Mouse (Mus musculus): Measurements from ENCODE around the gene Ptp4a2.
"Not testable (repeated sequence)": the region's sequence is repeated elsewhere in the genome, so short reads cannot be mapped to it uniquely, and the experiment has no call there.

Gene Ptp4a2

DNA sequence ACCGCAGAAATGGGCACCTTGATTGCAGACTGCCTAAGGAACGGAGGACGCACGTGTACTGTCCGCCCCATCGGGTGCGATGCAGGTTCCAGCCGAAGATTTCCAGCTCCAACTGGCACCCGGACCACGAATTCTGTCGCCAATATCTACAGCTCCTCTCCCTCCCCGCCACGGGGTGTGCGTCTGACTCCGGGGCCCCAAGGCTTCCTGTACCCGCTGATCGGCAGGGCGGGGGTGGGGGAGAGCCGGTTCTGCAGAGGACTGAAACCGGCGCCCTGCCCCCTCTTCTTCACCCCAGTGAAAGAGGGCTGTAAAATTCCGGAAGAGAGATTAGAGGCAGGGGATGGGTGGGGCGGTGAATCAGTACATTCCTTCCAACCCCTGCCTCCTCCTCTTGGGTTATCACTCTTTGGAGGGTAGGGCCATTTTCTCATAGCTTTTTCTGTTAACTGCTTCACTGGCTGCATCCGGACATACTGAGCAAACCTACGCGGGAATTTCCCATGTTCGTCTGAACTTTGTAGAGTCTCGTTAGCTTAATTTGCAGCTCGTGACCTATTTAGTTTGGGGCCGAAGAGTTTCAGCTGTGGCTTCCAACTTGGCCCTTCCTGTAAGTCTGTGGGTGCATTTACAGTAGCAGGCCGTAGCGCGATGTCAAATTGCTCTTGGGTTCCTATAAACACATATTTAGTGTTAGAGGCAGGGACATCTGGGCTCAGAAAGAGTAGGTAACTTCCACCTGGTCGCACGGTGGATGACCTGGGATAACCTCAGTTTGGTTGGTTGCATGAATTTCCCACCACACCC is at the start of gene Ptp4a2:
Gene Ptp4a2 (plus strand): TSS at position 422 of the 807 bp plus-strand sequence.
- in situ Hi-C loops (cut with MseI, MboI), result no loop called here

DNA sequence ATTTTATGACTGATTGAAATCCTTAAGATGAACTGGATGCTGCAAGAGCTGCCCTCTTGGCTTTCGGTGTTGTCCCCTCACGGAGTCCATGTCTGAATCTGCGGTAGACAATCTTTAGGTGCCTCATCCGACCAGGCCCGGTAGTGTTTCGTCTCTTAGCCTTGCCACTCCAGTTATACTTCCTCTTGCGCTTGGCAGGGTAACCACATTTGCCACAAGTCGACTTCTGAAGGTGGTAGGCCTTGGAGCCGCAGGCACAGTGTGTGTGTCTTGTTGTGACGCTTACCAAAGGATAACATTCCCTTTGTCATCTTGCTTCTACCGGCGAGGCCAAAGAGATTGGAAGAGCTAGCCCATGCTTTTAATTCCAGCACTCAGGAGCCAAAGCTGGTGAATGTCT is 49.4 kb upstream of the Ptp4a2 start:
- in situ Hi-C loops (cut with MseI, MboI), result no loop called here

DNA sequence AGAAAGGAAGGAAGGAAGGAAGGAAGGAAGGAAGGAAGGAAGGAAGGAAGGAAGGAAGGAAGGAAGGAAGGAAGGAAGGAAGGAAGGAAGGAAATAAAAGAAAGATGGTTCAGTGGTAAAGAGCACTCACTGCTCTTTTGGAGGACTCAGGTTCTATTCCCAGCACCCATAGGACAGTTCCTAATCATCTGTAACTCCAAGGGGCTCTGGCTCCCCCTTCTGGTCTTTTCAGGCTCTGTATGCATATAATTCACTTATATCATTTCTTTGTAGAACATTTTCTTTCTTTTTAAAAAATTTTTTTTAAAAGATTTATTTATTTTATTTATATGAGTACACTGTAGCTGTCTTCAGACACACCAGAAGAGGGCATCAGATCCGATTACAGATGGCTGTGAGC is 48.5 kb upstream of the Ptp4a2 start:
- in situ Hi-C loops (cut with MseI, MboI), result not testable (repeated sequence)

DNA sequence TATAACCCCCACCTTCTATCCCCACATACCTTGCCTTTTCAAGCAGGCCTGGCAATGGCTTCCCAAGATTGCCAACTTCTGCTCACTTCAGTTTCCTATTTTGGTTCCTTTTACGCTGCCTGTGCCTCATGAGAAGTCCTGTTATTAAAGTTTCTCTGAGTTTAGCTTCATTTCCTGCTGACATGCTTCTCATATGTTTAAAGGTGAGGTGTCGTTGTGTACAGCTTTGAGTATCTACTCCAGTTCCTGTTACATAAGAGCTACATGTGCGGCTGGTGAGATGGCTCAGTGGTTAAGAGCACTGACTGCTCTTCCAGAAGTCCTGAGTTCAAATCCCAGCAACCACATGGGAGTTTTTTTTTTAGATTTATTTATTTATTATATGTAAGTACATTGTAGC is 45.7 kb upstream of the Ptp4a2 start:
- in situ Hi-C loops (cut with MseI, MboI), result no loop called here

DNA sequence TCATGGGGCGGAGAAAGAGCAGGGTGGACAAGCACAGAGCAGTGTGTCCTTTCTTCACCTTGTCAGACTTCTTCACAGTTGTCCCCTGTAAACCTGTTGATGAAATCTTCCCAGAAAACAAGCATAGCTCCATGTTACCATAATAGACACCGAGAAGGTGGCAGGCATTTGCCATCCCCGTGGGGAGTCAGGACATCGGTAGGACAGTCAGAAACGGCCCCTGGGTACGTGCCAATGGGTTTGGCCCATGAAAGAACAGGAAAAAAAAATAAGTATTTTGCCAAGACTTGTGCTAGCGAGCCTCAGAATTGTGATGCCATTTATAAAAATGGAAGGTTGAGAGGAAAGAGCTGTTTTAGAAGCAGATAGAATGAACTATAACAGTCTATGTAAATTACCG is 43.2 kb upstream of the Ptp4a2 start:
- in situ Hi-C loops (cut with MseI, MboI), result no loop called here

DNA sequence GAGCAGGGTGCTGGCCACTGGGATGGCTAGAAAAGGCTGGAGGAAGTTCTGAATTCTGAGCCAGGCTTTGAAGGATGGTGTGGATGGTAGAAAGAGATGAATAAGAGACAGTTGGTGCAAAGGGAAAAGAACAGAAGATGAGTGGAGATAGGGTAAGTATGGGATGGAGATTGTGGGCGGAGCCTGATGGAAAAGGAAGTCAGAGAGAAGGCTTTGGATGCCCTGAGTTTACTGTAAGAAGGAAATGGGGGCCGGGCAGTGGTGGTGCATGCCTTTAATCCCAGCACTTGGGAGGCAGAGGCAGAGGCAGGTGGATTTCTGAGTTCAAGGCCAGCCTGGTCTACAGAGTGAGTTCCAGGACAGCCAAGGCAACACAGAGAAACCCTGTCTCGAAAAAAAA is 42.3 kb upstream of the Ptp4a2 start:
- in situ Hi-C loops (cut with MseI, MboI), result not testable (repeated sequence)

DNA sequence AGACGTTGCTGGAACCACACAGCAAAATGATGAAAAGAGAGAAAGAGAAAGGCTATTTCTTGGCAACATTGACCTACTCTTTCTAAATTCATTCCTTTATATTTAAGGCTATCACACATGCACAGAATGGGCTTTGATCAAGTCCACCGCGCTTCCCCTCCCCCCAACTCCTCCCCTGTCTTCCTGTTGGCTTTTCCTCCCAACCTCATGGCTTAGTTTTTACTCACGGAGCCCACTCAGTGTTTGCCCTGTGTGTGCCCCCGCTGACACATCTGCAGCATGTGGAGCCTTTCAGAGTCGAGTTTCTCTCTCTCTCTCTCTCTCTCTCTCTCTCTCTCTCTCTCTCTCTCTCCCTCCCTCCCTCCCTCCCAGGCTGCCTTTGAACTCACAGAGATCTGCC is 40.4 kb upstream of the Ptp4a2 start:
- in situ Hi-C loops (cut with MseI, MboI), result no loop called here

DNA sequence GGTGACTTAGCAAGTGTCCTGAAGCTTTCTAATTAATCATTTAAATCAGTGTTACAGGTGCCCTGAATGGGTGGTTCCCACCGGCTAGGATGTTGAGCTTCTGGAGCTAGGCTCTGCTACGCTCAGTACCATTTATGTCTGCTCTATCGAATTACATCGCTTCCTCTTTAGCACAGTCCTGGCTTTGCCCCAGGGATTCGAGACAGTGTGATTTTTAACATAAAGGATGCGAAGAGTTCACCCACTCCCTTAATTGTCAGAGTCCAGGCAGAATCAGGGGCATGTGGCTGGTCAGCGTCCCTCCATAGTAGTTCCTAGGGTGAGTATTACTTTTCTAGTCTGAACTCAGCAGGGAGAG is 39.7 kb upstream of the Ptp4a2 start:
- in situ Hi-C loops (cut with MseI, MboI), result no loop called here

DNA sequence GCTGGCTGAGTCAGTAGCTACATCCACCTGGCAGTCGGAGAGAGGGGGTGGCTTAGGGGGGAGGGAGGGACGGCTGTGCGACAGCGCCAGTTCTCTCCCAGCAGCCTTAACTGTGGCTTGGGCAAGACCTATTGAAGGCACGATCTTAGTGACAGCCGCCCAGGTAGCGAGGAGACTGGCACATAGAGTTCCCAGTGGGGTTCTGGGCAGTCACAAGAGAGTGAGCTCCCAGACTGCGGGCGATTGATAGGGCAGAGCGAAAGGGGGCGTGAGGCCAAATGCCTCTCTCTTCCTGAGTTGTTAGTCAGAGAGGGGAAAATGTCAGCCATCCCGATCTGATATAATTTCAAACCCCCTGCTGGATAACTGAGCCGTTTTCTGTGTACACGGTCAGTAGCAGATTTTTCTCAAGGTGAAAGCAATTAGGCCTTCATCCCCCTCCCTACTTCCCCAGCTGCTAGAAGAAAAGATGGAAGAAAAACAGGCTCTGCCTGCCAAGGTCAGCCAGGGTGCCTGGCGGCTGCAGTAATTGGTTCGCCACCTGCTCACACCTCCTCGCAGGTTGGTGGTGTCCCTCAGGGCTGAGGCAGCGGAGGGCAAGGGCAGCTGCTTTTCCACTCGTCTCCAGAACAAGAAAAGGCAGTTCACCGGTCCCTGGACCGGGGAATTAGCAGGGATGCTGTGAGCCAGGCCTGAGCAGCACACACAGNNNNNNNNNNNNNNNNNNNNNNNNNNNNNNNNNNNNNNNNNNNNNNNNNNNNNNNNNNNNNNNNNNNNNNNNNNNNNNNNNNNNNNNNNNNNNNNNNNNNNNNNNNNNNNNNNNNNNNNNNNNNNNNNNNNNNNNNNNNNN is 39.1 kb upstream of the Ptp4a2 start:
- in situ Hi-C loops (cut with MseI, MboI), result no loop called here

DNA sequence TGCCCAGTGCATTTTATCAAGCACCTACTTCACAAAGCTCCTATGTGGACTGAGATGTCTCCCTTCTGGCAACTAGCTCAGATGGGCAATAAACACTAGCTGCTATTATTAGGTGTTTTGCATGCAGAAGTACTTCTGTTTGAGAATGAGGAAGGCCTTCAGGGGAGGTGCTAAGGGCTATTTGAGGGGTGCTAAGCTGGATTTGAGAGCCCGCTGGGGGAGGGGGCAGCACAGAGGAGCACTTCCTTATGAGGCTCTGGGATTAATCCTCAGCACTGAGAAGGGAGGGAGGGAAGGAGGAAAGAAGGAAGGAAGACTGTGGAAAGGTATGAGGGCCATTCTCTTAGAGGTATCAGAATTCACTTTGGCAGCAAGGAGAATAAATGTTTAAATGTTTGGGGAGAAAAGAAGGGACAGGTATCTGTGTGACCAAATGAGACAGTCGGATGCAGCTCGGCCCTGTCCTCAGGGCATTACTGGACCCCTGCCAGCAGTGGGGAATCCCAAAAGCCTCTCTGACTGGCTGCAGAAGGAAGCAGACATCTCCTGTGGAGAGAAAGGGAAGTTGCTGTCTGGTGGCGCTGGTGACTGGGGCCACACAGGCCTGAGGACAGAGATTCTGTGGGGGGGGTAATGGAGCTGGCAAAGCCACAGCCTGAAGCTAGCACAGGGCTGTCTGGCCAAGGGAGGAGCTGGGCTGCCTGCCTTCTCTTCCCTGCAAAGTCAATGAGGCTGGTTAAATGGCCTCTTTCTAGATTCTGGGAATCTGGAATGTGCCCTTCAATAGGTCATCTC is 28.9 kb upstream of the Ptp4a2 start:
- in situ Hi-C loops (cut with MseI, MboI), result loop anchor here in 1 of 2 experiments (5.0 kb wide), 1 partner anchor 145 kb away; the partner anchor contains the start of gene Spocd1

DNA sequence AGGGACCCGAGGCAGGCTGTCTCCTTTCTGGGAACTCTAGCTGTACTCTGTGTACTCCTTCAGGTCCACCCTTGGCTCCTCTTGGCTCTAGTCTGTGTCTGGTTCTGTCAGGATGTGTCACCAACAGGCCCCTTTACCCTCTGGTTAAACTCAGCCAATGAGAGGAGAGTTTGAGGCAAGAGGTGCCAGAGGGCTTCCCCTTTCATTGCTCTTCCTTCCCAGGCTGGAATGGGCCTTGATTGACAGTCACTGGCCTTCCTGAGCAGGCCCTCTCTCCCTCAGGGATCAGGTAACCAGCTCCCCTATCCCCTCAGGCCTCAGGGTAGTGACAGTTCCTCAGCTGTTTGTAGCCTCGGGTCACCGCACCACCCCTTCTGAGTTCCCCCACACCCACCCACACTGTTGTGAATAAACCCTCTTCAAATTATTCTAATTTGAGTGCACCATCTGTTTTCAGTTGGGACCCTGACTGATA is 28.1 kb upstream of the Ptp4a2 start:
- in situ Hi-C loops (cut with MseI, MboI), result loop anchor here in 1 of 2 experiments (5.0 kb wide), 1 partner anchor 144 kb away; the partner anchor contains the start of gene Spocd1

DNA sequence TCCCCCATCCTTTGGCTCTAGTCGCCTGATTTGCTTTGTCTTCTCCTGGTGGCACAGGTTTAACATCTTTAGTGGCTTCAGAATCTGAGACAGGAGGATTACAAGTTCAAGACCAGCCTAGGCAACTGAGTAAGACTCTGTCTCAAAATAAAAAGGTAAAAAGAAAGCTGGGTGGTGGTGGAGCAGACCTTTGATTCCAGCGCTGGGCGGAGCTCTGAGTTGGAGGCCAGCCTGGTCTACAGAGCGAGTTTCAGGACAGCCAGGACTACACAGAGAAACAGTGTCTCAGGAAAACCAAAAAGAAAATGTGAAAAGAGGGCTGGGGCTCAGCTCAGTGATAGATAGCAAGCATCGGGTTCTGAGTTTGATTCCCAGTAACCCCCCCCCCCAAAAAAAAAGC is 27.5 kb upstream of the Ptp4a2 start:
- in situ Hi-C loops (cut with MseI, MboI), result loop anchor here in 1 of 2 experiments (5.0 kb wide), 1 partner anchor 144 kb away; the partner anchor contains the start of gene Spocd1

DNA sequence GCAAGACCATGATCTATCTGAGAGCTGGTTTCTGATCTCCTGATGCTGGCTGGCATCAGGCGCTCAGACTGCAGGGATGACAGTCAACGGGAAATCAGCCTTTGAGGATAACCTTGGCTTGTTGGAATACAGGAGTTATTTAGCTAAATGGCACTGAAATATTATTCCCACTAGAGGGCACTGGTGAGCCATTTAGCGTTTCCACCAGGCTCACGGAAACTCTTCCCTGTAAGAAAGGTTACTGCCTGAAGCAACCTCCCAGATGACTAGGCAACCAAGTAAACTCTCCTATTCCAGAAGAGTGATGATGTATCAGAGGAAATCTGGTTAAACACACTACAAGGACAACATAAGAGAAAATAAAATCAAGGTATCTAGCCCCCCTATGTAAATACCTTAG is 25.8 kb upstream of the Ptp4a2 start:
- in situ Hi-C loops (cut with MseI, MboI), result loop anchor here (5.0 kb wide), 3 partner anchors 47 to 142 kb away; partner anchors contain the start of gene Spocd1 (in 1 of the 2)

DNA sequence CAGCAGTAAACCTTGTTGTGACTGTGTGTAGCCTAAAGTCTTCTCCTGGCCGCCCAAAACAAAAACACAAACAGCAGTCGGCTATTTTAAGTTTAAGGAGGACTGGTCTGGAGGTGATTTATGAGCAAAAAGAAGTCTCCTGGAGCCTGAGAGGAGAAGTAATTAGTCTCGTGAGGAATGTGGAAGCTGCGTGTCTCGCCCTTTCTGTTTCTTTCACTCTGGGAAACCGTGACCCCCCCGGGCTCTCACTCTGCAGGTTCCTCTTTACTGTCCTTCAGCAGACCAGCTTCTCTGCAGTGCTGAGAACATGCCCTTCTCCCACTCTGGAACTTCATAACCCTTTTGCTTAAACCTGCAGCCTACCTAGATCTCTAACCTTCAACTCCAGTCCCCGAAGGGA is 22.3 kb upstream of the Ptp4a2 start:
- in situ Hi-C loops (cut with MseI, MboI), result loop anchor here (5.0 kb wide), 3 partner anchors 44 to 139 kb away; partner anchors contain the start of gene Spocd1 (in 1 of the 2)

DNA sequence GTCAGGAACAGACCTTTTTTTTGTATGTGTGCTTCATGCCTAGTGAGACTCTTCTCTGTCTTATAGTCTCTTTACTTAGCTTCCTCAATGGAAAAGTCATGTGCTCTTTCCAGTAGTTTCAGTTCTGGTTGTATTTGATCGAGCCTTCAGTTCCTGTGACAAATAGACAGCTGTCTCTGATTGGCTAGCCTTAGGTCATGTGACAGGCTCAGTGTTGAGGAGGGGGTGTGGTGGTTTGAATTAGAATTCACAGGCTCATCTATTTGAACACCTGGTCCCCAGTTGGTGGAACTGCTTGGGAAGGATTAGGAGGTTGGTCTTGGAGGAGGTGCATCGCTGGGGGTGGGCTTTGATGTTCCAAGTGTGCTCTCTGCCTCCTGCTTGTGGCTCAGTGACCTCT is 21.4 kb upstream of the Ptp4a2 start:
- in situ Hi-C loops (cut with MseI, MboI), result loop anchor here (5.0 kb wide), 3 partner anchors 43 to 138 kb away; partner anchors contain the start of gene Spocd1 (in 1 of the 2)

DNA sequence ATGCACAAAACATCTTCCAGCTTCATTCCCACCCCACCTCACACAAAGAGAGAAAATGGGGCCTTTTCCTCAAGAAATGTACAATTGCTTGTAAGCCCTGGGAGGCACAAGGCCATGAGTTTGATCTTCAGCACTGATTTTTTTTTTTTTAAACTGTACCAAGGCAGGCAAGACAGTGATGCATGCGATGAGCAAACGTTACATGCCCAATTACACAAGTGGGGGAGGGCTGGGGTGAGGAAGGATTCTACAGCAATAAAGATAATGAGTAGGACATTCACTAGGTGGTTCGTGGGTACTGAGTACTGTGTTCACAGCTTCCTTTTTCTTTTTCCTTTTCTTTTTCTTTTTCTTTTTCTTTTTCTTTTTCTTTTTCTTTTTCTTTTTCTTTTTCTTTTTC is 20.5 kb upstream of the Ptp4a2 start:
- in situ Hi-C loops (cut with MseI, MboI), result no loop called here

DNA sequence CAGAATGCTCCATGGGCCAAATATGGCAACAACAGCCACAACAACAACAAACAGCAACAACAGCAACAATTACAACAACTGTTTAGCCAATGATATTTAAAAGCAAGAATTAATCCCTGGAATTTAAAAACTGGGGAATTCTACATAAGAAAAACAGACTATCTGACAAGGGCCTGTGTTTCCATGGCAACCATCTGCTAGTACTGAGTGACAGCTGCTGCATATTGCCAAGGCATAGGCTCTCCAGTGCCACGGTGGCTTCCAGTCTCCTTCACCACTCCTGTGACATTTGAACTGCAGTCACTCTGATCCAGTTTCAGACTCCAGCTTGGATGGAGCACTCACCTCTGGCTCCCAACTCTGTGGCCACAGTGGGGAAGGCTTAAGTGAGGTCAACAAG is 19.6 kb upstream of the Ptp4a2 start:
- in situ Hi-C loops (cut with MseI, MboI), result no loop called here

DNA sequence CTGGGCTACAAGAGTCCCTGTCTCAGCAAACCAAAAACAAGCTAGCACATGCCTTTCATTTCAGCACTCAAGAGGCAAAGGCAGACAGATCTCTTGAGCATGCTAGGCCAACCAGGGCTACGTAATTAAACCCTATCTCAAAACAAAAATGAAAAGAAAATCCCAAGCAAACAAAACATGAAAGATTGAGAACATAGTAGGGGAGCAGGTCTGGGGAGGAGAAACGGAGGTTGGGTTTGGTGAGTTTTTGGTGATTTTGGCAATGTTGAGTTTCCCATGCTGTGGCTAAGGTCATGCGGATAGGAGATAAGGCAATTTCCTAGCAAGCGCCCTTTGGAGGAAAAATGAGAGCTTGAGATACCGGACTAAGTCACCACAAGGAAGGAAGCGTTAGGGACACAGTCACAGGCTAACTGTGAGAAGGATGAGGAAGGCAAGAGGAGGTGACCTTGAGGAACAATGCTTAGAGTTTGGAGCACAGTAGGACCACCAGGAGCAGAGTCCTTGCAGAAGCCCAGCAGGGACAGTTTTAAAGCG is 18.3 kb upstream of the Ptp4a2 start:
- in situ Hi-C loops (cut with MseI, MboI), result no loop called here

DNA sequence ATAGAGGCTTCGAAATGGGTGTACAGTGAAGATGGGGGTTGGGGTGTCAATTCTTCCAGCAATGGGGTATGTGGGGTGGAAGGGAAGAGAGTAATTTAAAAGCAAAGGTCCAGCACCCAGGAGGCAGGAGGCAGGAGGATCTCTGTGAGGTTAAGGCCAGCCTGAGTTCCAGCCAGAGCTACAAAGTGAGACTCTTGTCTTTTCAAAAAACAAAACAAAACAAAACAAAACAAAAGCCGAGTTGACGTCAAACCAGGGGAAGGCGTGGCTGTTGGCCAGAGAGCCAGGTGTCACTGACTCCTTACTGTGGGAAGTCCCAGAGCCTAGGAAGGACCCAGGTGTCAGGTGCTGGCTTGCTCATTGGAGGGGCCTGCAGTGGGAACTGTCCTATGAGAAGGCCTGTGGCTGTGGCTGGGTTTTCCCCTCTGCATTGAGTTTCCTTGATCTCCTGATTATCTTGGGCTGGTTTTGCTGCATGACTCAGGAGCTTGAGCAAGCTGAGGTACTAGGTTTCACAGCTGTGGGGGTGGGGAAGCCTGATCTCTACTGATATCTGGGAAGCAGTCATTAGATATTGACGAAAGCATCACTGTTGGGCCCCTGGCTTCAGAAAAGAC is 17.2 kb upstream of the Ptp4a2 start:
- in situ Hi-C loops (cut with MseI, MboI), result no loop called here

DNA sequence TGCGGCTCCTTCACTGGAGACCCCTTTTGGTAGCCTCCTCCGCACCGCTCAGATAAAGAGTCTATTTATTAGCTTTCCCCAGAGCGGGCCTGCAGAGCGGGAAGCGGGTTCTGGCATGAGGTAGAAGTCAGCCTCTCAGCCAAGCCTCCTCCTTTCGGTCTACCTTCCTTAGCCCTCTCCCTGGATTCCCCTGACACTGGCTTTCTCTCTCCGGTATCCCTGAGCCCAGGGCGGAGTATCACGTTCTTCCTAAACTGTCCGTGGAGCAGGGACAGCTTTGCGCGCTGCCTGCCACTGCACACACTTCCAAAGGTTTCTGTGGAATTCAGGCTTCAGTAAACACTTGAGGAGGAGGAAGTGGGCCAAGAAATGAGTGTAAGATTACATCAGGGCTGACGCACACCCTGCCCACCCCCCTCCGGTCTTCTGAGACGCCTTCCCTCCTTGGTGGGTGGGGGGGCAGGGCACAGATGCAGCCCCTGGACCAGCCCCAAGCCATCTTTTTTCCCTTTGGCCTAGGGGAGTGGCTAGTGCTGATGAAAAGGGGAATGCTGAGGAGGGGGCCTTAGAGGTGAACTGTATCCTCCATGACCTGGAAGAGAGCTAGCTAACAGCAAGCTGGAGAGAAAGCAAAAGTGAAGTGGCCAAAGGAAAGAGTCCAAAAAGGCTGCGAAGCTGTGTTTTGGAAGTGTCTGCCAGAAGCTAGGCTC is 15.7 kb upstream of the Ptp4a2 start:
- in situ Hi-C loops (cut with MseI, MboI), result no loop called here
